Mouse (Mus musculus): ENCODE measurements around the gene Usf2. TPM values are rescaled to one million over a fixed set of nuclear protein-coding genes. Genes with fewer than 3 reads are reported as not detected.
A peak's percentile ranks its signal among the peaks of the same experiment; 100 is the strongest.

The Usf2 gene
- polyA plus RNA-seq, 1 experiment from 2014 or later: 29.6 TPM

- Histone ChIP-seq H3K36me3 (ENCODE audit: control insufficient read depth, insufficient read depth, low read length) (no peaks in the 10 kb centered on the region), H3K4me2 (ENCODE audit: low read length) (peak within 1 kb of the TSS; percentile 60), H3K9me3 (replicated peaks; ENCODE audit: control insufficient read depth, low read length, poor library complexity, severe bottlenecking) (no peaks in the 10 kb centered on the region), H3K27ac (ENCODE audit: low read length) (no peak within 1 kb of the TSS), H3K9ac (ENCODE audit: low read depth, low read length) (peak within 1 kb of the TSS; percentile 45; the same call in 1 of the 2 replicates), H3K27me3 (ENCODE audit: control insufficient read depth, insufficient read depth, low read depth, low read length) (peaks cover 27% of the 10 kb centered on the region), H3K4me1 (ENCODE audit: control insufficient read depth, insufficient read depth, low read length) (peaks cover 9% of the 10 kb centered on the region), H3K4me3 (ENCODE audit: low read depth, low read length) (peak within 1 kb of the TSS; percentile 34)
- ATAC-seq: peak; percentile 77
- WGBS: under 1% methylated on average over 37 of the region's 37 CpGs
These were observed 17.1 kb upstream of the Usf2 start, which contains the start of gene Fam187b for GRCm38 (mm10) chr7:30973501-30974289. Gene Fam187b (plus strand): TSS chr7:30973790.

- Histone ChIP-seq H3K9me3 (replicated peaks; ENCODE audit: control insufficient read depth, low read length, poor library complexity, severe bottlenecking) (no peaks in the 10 kb centered on the region), H3K4me1 (ENCODE audit: control insufficient read depth, insufficient read depth, low read length) (peaks cover 9% of the 10 kb centered on the region), H3K9ac (ENCODE audit: low read depth, low read length) (peak within 1 kb of the TSS; percentile 45; the same call in 1 of the 2 replicates), H3K27ac (ENCODE audit: low read length) (no peak within 1 kb of the TSS), H3K36me3 (ENCODE audit: control insufficient read depth, insufficient read depth, low read length) (no peaks in the 10 kb centered on the region), H3K27me3 (ENCODE audit: control insufficient read depth, insufficient read depth, low read depth, low read length) (peaks cover 27% of the 10 kb centered on the region), H3K4me2 (ENCODE audit: low read length) (peak within 1 kb of the TSS; percentile 60), H3K4me3 (ENCODE audit: low read depth, low read length) (peak within 1 kb of the TSS; percentile 34)
- WGBS: 1% methylated on average over 19 of the region's 19 CpGs
- no peak; the same call in 1 of the 2 replicates for ATAC-seq
These were observed 16.6 kb upstream of the Usf2 start, which contains the start of gene Lsr for GRCm38 (mm10) chr7:30973251-30973500. Gene Lsr (minus strand): TSS chr7:30973464.

GRCm38 (mm10) chr7:30972426-30973250, 16.0 kb upstream of the Usf2 start:
- H3K4me2 ChIP-seq (ENCODE audit: low read length): peak overlapping the region; percentile 60
- H3K9ac ChIP-seq (ENCODE audit: low read depth, low read length): peak overlapping the region; percentile 45; the same call in 1 of the 2 replicates
- H3K27ac ChIP-seq (ENCODE audit: low read length): no peak overlapping the region
- peaks cover 9% of the 10 kb centered on the region for H3K4me1 ChIP-seq (ENCODE audit: control insufficient read depth, insufficient read depth, low read length)
- no peaks in the 10 kb centered on the region for H3K9me3 ChIP-seq (replicated peaks; ENCODE audit: control insufficient read depth, low read length, poor library complexity, severe bottlenecking)
- no peaks in the 10 kb centered on the region for H3K36me3 ChIP-seq (ENCODE audit: control insufficient read depth, insufficient read depth, low read length)
- 4% methylated on average over 41 of the region's 41 CpGs for WGBS
- peaks cover 27% of the 10 kb centered on the region for H3K27me3 ChIP-seq (ENCODE audit: control insufficient read depth, insufficient read depth, low read depth, low read length)
- H3K4me3 ChIP-seq (ENCODE audit: low read depth, low read length): peak overlapping the region; percentile 34
- ATAC-seq: no peak

GRCm38 (mm10) chr7:30971901-30972300, 15.3 kb upstream of the Usf2 start:
- H3K4me1 ChIP-seq (ENCODE audit: control insufficient read depth, insufficient read depth, low read length): peaks cover 9% of the 10 kb centered on the region
- H3K4me3 ChIP-seq (ENCODE audit: low read depth, low read length): no peak overlapping the region; the same call in 1 of the 2 replicates
- no peaks in the 10 kb centered on the region for H3K36me3 ChIP-seq (ENCODE audit: control insufficient read depth, insufficient read depth, low read length)
- no peak overlapping the region for H3K27ac ChIP-seq (ENCODE audit: low read length)
- no peak overlapping the region for H3K9ac ChIP-seq (ENCODE audit: low read depth, low read length)
- H3K27me3 ChIP-seq (ENCODE audit: control insufficient read depth, insufficient read depth, low read depth, low read length): peaks cover 27% of the 10 kb centered on the region
- no peaks in the 10 kb centered on the region for H3K9me3 ChIP-seq (replicated peaks; ENCODE audit: control insufficient read depth, low read length, poor library complexity, severe bottlenecking)
- H3K4me2 ChIP-seq (ENCODE audit: low read length): no peak overlapping the region
- 93% methylated on average over 15 of the region's 15 CpGs for WGBS
- no peak for ATAC-seq

- WGBS: 83% methylated on average over 4 of the region's 4 CpGs
- no peak for ATAC-seq
- Histone ChIP-seq H3K4me2 (ENCODE audit: low read length) (no peak overlapping the region), H3K9ac (ENCODE audit: low read depth, low read length) (no peak overlapping the region), H3K36me3 (ENCODE audit: control insufficient read depth, insufficient read depth, low read length) (no peaks in the 10 kb centered on the region), H3K27me3 (ENCODE audit: control insufficient read depth, insufficient read depth, low read depth, low read length) (peaks cover 25% of the 10 kb centered on the region), H3K4me3 (ENCODE audit: low read depth, low read length) (no peak overlapping the region), H3K27ac (ENCODE audit: low read length) (no peak overlapping the region), H3K9me3 (replicated peaks; ENCODE audit: control insufficient read depth, low read length, poor library complexity, severe bottlenecking) (no peaks in the 10 kb centered on the region), H3K4me1 (ENCODE audit: control insufficient read depth, insufficient read depth, low read length) (peaks cover 9% of the 10 kb centered on the region)
These were observed 12.6 kb upstream of the Usf2 start for GRCm38 (mm10) chr7:30969174-30969573.

DNA sequence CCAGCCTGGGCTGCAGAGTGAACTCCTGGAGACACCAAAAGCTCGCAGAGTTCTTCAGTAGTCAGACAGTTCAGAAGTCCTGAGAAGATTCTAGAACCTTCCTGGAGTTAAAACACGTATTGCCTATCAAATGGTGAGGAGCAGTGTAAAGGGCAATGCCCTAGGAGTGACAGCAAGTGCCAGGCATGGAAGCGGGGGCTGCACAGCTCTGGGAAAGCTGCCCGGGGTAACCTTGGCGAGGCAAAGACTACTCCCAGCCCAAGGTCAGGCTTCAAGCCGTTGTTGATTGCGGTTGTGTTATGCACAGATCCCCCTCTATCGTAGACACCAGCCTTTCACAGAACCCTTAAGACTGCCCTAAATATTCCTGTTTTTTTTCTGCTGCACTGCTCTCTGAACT, 12.0 kb upstream of the Usf2 start:
- H3K4me3 ChIP-seq (ENCODE audit: low read depth, low read length): no peak overlapping the region
- H3K9ac ChIP-seq (ENCODE audit: low read depth, low read length): no peak overlapping the region
- ATAC-seq: no peak
- peaks cover 5% of the 10 kb centered on the region for H3K4me1 ChIP-seq (ENCODE audit: control insufficient read depth, insufficient read depth, low read length)
- H3K27ac ChIP-seq (ENCODE audit: low read length): no peak overlapping the region
- no peaks in the 10 kb centered on the region for H3K36me3 ChIP-seq (ENCODE audit: control insufficient read depth, insufficient read depth, low read length)
- no peak overlapping the region for H3K4me2 ChIP-seq (ENCODE audit: low read length)
- H3K27me3 ChIP-seq (ENCODE audit: control insufficient read depth, insufficient read depth, low read depth, low read length): peaks cover 20% of the 10 kb centered on the region
- H3K9me3 ChIP-seq (replicated peaks; ENCODE audit: control insufficient read depth, low read length, poor library complexity, severe bottlenecking): no peaks in the 10 kb centered on the region
- WGBS: 88% methylated on average over 8 of the region's 8 CpGs

- no peak overlapping the region for H3K4me2 ChIP-seq (ENCODE audit: low read length)
- no peak overlapping the region for H3K27ac ChIP-seq (ENCODE audit: low read length)
- no peak for ATAC-seq
- H3K4me1 ChIP-seq (ENCODE audit: control insufficient read depth, insufficient read depth, low read length): no peaks in the 10 kb centered on the region
- no peak overlapping the region for H3K4me3 ChIP-seq (ENCODE audit: low read depth, low read length)
- H3K27me3 ChIP-seq (ENCODE audit: control insufficient read depth, insufficient read depth, low read depth, low read length): no peaks in the 10 kb centered on the region
- WGBS: 82% methylated on average over 3 of the region's 3 CpGs
- H3K9ac ChIP-seq (ENCODE audit: low read depth, low read length): no peak overlapping the region
- H3K9me3 ChIP-seq (replicated peaks; ENCODE audit: control insufficient read depth, low read length, poor library complexity, severe bottlenecking): no peaks in the 10 kb centered on the region
- H3K36me3 ChIP-seq (ENCODE audit: control insufficient read depth, insufficient read depth, low read length): no peaks in the 10 kb centered on the region
These were observed 10.1 kb upstream of the Usf2 start for GRCm38 (mm10) chr7:30966657-30967056.

- 70% methylated on average over 14 of the region's 14 CpGs for WGBS
- Histone ChIP-seq H3K4me1 (ENCODE audit: control insufficient read depth, insufficient read depth, low read length) (no peaks in the 10 kb centered on the region), H3K27ac (ENCODE audit: low read length) (no peak overlapping the region), H3K36me3 (ENCODE audit: control insufficient read depth, insufficient read depth, low read length) (no peaks in the 10 kb centered on the region), H3K4me3 (ENCODE audit: low read depth, low read length) (no peak overlapping the region), H3K9ac (ENCODE audit: low read depth, low read length) (no peak overlapping the region), H3K9me3 (replicated peaks; ENCODE audit: control insufficient read depth, low read length, poor library complexity, severe bottlenecking) (no peaks in the 10 kb centered on the region), H3K27me3 (ENCODE audit: control insufficient read depth, insufficient read depth, low read depth, low read length) (no peaks in the 10 kb centered on the region), H3K4me2 (ENCODE audit: low read length) (no peak overlapping the region)
- ATAC-seq: no peak
These were observed 9.1 kb upstream of the Usf2 start for GRCm38 (mm10) chr7:30965677-30966076.

DNA sequence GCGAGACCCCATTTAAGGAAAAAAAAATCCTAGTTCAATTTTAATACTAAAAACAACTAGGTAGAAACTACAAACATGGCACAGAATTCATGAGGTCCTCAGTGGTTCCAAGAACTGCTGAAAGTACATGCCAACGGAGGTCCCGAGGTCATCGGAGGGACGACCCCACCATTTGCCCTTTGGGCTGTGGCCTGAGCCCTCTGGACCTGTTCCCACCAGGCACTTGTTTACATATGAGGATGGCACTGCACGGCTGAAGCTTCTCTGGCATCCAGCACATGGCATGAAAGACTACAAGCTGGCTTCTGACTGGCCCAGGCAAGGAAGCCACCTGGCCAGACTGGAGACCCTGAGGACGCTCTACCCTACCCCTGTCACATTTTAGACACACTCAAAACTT, 7.8 kb upstream of the Usf2 start:
- no peaks in the 10 kb centered on the region for H3K27me3 ChIP-seq (ENCODE audit: control insufficient read depth, insufficient read depth, low read depth, low read length)
- H3K9me3 ChIP-seq (replicated peaks; ENCODE audit: control insufficient read depth, low read length, poor library complexity, severe bottlenecking): no peaks in the 10 kb centered on the region
- H3K36me3 ChIP-seq (ENCODE audit: control insufficient read depth, insufficient read depth, low read length): no peaks in the 10 kb centered on the region
- WGBS: 94% methylated on average over 7 of the region's 7 CpGs
- no peak overlapping the region for H3K27ac ChIP-seq (ENCODE audit: low read length)
- no peak overlapping the region for H3K4me2 ChIP-seq (ENCODE audit: low read length)
- no peak for ATAC-seq
- H3K9ac ChIP-seq (ENCODE audit: low read depth, low read length): no peak overlapping the region
- no peaks in the 10 kb centered on the region for H3K4me1 ChIP-seq (ENCODE audit: control insufficient read depth, insufficient read depth, low read length)
- H3K4me3 ChIP-seq (ENCODE audit: low read depth, low read length): no peak overlapping the region
